Mouse (Mus musculus) hindbrain, embryonic 14.5 days (tissue): ENCODE measurements around the gene Ecpas. TPM values are rescaled to one million over a fixed set of nuclear protein-coding genes. Genes with fewer than 3 reads are reported as not detected.
A peak's percentile ranks its signal among the peaks of the same experiment; 100 is the strongest.

Experiments used
- ATAC-seq: fragments of 200-750 bp; cut with Nextera tagmentation; 2 replicates; pipeline ENCODE4 v1.8.0; 2017; ENCODE audit warnings: moderate number of reproducible peaks, mild to moderate bottlenecking, moderate TSS enrichment, moderate library complexity; ENCODE audit not compliant: low FRiP score
- DNase-seq: peaks from one replicate; pipeline ENCODE4 v3.0.0-alpha.2; 2015; ENCODE audit warnings: low spot score
- H3K27ac ChIP-seq: fragments of 300-500 bp; sonication (generic); 2 replicates; pipeline ENCODE4 v1.5.1; 2014; ENCODE audit warnings: mild to moderate bottlenecking, moderate library complexity
- H3K27me3 ChIP-seq: fragments of 300-500 bp; sonication (generic); 2 replicates; pipeline ENCODE4 v1.6.1; 2014; ENCODE audit warnings: mild to moderate bottlenecking, low read length, mixed read lengths; ENCODE audit not compliant: control insufficient read depth, insufficient read depth
- H3K36me3 ChIP-seq: fragments of 300-500 bp; sonication (generic); replicated peaks from 2 replicates; pipeline ENCODE4 v1.6.1; 2014; ENCODE audit not compliant: control insufficient read depth, insufficient read depth
- H3K4me1 ChIP-seq: fragments of 300-500 bp; sonication (generic); replicated peaks from 2 replicates; pipeline ENCODE4 v1.6.1; 2014; ENCODE audit warnings: antibody characterized with exemption, low read length, mixed read lengths; ENCODE audit not compliant: control insufficient read depth, insufficient read depth
- H3K4me2 ChIP-seq: fragments of 300-500 bp; sonication (generic); replicated peaks from 2 replicates; pipeline ENCODE4 v1.6.1; 2014; ENCODE audit warnings: mild to moderate bottlenecking, moderate library complexity
- H3K4me3 ChIP-seq: fragments of 300-500 bp; sonication (generic); replicated peaks from 2 replicates; pipeline ENCODE4 v1.5.1; 2014; ENCODE audit warnings: mild to moderate bottlenecking, low read length
- H3K9ac ChIP-seq: fragments of 300-500 bp; sonication (generic); 2 replicates; pipeline ENCODE4 v1.6.1; 2014
- H3K9me3 ChIP-seq: fragments of 300-500 bp; sonication (generic); 2 replicates; pipeline ENCODE4 v1.6.1; 2016; ENCODE audit warnings: low read length; ENCODE audit not compliant: control insufficient read depth
- WGBS: fragments of 180-500 bp; shearing (Covaris S2); extraction: QIAGEN DNeasy Blood & Tissue Kit; methylation state at CpG from one replicate; pipeline ENCODE4 v1.1.7; 2014; 5-methylcytosine and 5-hydroxymethylcytosine counted together
- polyA plus RNA-seq: library from polyadenylated mRNA; unstranded; fragments of >200 nt; fragmentation: Nextera tagmentation; extraction: Ambion mirVana; gene quantifications from 2 replicates; pipeline ENCODE4 v1.2.1, GENCODE M21; 2014

Ecpas gene
- 47.8 and 49.3 TPM in 2 replicates for polyA plus RNA-seq

GRCm38 (mm10) chr4:58912629-58913335, at the start of gene Ecpas:
Gene Ecpas (minus strand): TSS chr4:58912749.
- peak within 1 kb of the TSS; percentile 99 for H3K27ac ChIP-seq
- H3K9ac ChIP-seq, result peak within 1 kb of the TSS; percentile 95
- WGBS, result 3% methylated on average over 42 of the region's 43 CpGs
- peak; percentile 62 for DNase-seq
- no peak; the same call in 1 of the 2 replicates for ATAC-seq
- peak within 1 kb of the TSS; percentile 77 for H3K4me2 ChIP-seq
- H3K27me3 ChIP-seq, result no peaks in the 10 kb centered on the region
- peak within 1 kb of the TSS; percentile 96 for H3K4me3 ChIP-seq
- no peaks in the 10 kb centered on the region for H3K36me3 ChIP-seq
- peaks cover 14% of the 10 kb centered on the region for H3K4me1 ChIP-seq
- no peaks in the 10 kb centered on the region for H3K9me3 ChIP-seq

DNA sequence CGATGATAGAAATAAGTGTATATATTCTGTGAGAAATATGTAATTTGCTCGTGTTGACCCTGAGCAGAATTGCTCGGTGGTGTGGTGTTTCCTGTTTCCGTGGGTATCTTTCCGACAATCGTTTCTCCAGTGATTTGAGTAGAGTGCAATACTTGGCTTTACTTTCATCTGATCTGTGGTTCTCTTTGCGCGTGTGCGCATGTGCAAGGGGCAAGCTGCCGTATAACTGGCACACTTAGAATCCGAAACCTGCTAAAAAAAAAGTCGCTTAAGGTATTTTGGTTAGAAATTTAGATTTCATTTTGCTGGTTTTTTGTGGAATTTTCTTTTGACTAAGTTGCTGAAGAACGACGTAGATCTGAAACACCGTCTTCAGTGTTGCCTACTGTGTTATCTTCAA, 49.2 kb upstream of the Ecpas start:
- no peaks in the 10 kb centered on the region for H3K9me3 ChIP-seq
- no peaks in the 10 kb centered on the region for H3K27me3 ChIP-seq
- H3K36me3 ChIP-seq, result peaks cover 9% of the 10 kb centered on the region
- no peak overlapping the region for H3K27ac ChIP-seq
- H3K4me2 ChIP-seq, result no peak overlapping the region
- no peak overlapping the region for H3K4me3 ChIP-seq
- no peaks in the 10 kb centered on the region for H3K4me1 ChIP-seq
- ATAC-seq (no peak), DNase-seq (no peak)
- 96% methylated on average over 15 of the region's 15 CpGs for WGBS
- no peak overlapping the region for H3K9ac ChIP-seq

- H3K9me3 ChIP-seq, result no peaks in the 10 kb centered on the region
- ATAC-seq (no peak), DNase-seq (no peak)
- no peak overlapping the region for H3K4me3 ChIP-seq
- H3K36me3 ChIP-seq, result peaks cover 14% of the 10 kb centered on the region
- WGBS, result 94% methylated on average over 11 of the region's 11 CpGs
- no peak overlapping the region for H3K27ac ChIP-seq
- no peaks in the 10 kb centered on the region for H3K4me1 ChIP-seq
- no peaks in the 10 kb centered on the region for H3K27me3 ChIP-seq
- H3K9ac ChIP-seq, result no peak overlapping the region
- no peak overlapping the region for H3K4me2 ChIP-seq
These were observed 40.1 kb upstream of the Ecpas start for GRCm38 (mm10) chr4:58952630-58953029.

GRCm38 (mm10) chr4:58948391-58948790, 35.8 kb upstream of the Ecpas start:
- no peak overlapping the region for H3K27ac ChIP-seq
- WGBS, result 87% methylated on average over 4 of the region's 4 CpGs
- no peaks in the 10 kb centered on the region for H3K36me3 ChIP-seq
- H3K27me3 ChIP-seq, result no peaks in the 10 kb centered on the region
- no peak overlapping the region for H3K4me3 ChIP-seq
- ATAC-seq, result no peak
- no peak for DNase-seq
- H3K9me3 ChIP-seq, result no peaks in the 10 kb centered on the region
- no peak overlapping the region for H3K4me2 ChIP-seq
- H3K4me1 ChIP-seq, result peaks cover 6% of the 10 kb centered on the region; the same call in 1 of the 2 replicates
- H3K9ac ChIP-seq, result no peak overlapping the region

DNA sequence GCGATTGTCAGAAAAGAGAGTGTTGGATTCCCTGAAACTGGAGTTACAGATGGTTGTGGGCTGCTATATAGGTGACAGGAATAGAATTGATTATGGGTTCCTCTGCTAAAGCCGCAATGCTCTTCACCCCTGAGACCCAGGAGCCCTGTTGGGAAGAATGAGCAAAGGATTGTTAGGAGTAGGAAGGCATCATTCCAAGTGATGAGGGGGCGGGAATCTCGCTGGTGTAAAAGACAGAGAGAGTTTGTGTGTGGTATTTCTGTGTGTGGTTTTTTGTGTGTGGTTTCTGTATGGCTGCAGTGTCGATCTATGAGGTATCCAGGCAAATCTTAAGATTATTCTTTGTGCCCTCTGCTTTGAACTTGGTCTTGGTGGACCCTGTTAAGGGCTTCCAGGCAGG, 32.1 kb upstream of the Ecpas start:
- Histone ChIP-seq H3K36me3 (no peaks in the 10 kb centered on the region), H3K4me2 (peak overlapping the region; percentile 82), H3K9ac (peak overlapping the region; percentile 77; the same call in 1 of the 2 replicates), H3K4me3 (peak overlapping the region; percentile 85; the same call in 1 of the 2 replicates), H3K4me1 (peaks cover 11% of the 10 kb centered on the region), H3K27ac (no peak overlapping the region), H3K27me3 (no peaks in the 10 kb centered on the region), H3K9me3 (no peaks in the 10 kb centered on the region)
- no peak for DNase-seq
- WGBS, result 66% methylated on average over 5 of the region's 5 CpGs
- no peak for ATAC-seq

- no peak overlapping the region for H3K27ac ChIP-seq
- H3K9me3 ChIP-seq, result no peaks in the 10 kb centered on the region
- ATAC-seq (0 out of 2 replicates have a peak, but pooled peaks have one; percentile 9), DNase-seq (no peak)
- peak overlapping the region; percentile 77 for H3K9ac ChIP-seq
- H3K4me2 ChIP-seq, result peak overlapping the region; percentile 82
- no peaks in the 10 kb centered on the region for H3K27me3 ChIP-seq
- peaks cover 11% of the 10 kb centered on the region for H3K4me1 ChIP-seq
- no peaks in the 10 kb centered on the region for H3K36me3 ChIP-seq
- peak overlapping the region; percentile 85 for H3K4me3 ChIP-seq
- WGBS, result 18% methylated on average over 6 of the region's 6 CpGs
These were observed 31.6 kb upstream of the Ecpas start for GRCm38 (mm10) chr4:58944206-58944553.

DNA sequence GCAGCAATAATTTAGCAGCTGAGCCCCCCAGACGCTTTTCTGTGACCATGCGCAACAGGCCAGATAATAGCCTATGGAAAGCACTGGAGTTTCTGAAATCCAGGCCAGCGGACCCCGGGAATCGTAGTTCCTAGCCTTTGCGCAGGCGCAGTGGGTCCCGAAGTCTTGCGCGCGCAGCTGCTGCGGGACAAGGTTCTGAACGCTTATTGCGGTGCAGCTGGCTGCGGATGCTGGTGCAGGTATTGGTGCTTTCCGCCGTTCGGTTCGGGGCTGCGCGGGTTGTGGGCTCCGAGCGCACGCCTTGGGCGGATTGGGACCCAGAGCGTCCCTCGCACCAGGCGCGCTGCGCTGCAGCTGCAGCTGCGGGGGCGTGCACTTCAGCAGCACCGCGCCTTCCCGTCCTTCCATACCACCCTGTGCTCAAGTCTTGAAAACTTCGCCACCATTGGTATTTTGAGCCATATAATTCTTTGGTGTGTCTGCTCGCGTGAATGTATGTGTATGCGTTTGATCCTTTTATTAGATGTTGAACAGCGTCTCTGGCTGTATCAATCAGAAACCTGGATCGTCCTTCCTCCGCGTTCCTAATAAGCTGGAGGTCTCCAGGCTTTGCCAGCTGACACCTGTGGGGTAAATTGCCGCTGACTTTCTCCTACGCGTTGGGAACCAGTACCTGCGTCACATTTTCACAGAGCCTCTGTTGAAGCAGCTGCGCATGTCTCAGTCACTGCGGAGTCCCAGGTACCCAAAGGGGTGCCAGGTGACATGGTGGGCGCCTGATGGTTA, 31.1 kb upstream of the Ecpas start, which contains the start of gene Zkscan16:
TSS of gene Zkscan16 (plus strand) at position 209 of the 786 bp plus-strand sequence.
- peaks cover 11% of the 10 kb centered on the region for H3K4me1 ChIP-seq
- ATAC-seq (peak; percentile 91), DNase-seq (peak; percentile 97)
- H3K4me3 ChIP-seq, result peak within 1 kb of the TSS; percentile 85
- H3K9me3 ChIP-seq, result no peaks in the 10 kb centered on the region
- H3K27ac ChIP-seq, result peak within 1 kb of the TSS; percentile 77
- peak within 1 kb of the TSS; percentile 77 for H3K9ac ChIP-seq
- no peaks in the 10 kb centered on the region for H3K36me3 ChIP-seq
- H3K4me2 ChIP-seq, result peak within 1 kb of the TSS; percentile 82
- no peaks in the 10 kb centered on the region for H3K27me3 ChIP-seq
- under 1% methylated on average over 50 of the region's 50 CpGs for WGBS

GRCm38 (mm10) chr4:58942942-58943341, 30.4 kb upstream of the Ecpas start:
- 85% methylated on average over 4 of the region's 4 CpGs for WGBS
- Histone ChIP-seq H3K4me2 (peak overlapping the region; percentile 82), H3K27me3 (no peaks in the 10 kb centered on the region), H3K4me1 (peaks cover 11% of the 10 kb centered on the region), H3K36me3 (no peaks in the 10 kb centered on the region), H3K27ac (peak overlapping the region; percentile 77), H3K4me3 (peak overlapping the region; percentile 85), H3K9me3 (no peaks in the 10 kb centered on the region), H3K9ac (peak overlapping the region; percentile 77)
- ATAC-seq (no peak), DNase-seq (no peak)

DNA sequence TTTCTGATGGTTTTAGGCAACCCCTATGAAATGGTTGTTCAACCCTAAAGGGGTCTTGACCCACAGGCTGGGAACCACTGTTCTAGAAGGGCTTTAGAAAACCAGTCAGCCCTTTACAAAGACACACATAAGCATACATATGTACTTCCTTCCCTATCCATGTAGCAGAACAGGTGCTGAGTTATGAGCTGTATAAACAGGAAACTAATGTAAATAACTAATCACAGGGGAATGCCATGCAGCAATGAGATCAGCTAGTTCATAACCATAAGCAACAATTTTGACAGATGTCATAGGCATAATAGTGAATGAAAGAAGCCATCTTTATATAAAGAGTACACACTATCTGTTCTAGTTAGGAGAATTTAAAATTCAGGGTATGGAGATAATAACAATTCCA, 29.1 kb upstream of the Ecpas start:
- Histone ChIP-seq H3K36me3 (no peaks in the 10 kb centered on the region), H3K4me2 (no peak overlapping the region), H3K27ac (no peak overlapping the region), H3K4me3 (no peak overlapping the region), H3K27me3 (no peaks in the 10 kb centered on the region), H3K9me3 (no peaks in the 10 kb centered on the region), H3K4me1 (peaks cover 11% of the 10 kb centered on the region), H3K9ac (no peak overlapping the region)
- ATAC-seq, result no peak
- DNase-seq, result no peak
